Mouse (Mus musculus): Measurements from ENCODE around the gene Smap1.

GRCm38 (mm10) chr1:23922530-23922884, 390 bp upstream of the Smap1 start:
- TF ChIP-seq CTCF (IDR thresholded peaks at IDR 0.05; ENCODE audit: low read depth): no peak
- no peak for TF ChIP-seq EP300 (IDR thresholded peaks at IDR 0.05; ENCODE audit: low read depth)
